Mouse (Mus musculus) CD8-positive naive resting alpha-beta T cell, adult 2 months (primary cell): ENCODE results near the gene Stk38.
"Not testable (repeated sequence)": the region's sequence is repeated elsewhere in the genome, so short reads cannot be mapped to it uniquely, and the experiment has no call there.

ENCODE experiments used
- DNase-seq, 2 experiments: peaks; one replicate each; pipeline ENCODE4 v3.0.0; 2022; ENCODE audit warnings: low read depth in 2 of 2, low spot score in 2 of 2

Gene Stk38

DNA sequence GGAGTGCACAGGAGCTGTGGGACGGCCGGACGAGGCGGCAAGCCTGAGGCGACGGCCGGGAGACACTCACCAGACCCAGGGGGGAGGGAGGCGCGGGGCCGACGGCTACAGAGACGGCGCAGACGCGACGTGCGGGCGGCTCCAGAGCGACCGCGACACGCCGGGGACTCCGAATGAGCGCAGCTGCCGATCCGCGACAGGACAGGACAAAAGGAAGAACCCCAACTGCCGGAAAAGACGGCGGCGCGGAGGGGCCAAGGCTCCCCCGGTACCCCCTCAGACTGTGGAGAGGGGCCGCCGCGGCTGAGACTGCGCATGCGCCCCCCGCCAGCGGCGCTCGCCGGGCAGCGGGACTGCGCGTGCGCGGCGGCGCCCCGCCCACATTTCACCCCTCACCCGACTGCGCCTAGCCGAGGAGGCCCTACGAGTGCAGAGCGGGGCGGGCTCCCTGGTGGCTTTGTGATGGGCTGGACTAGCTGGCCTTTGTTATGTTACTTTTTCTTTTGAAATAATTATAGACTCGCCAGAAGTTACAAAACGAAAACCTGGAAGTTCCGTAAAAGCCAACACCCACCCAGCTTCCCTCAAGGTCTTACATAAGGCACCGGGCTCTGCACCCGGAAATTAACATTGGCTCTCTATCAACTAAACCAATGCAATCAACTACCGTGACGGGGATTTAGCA is at the start of gene Stk38:
TSS of gene Stk38 (minus strand) at position 355 of the 685 bp plus-strand sequence.
- DNase-seq: peak; percentile 93 to 95

DNA sequence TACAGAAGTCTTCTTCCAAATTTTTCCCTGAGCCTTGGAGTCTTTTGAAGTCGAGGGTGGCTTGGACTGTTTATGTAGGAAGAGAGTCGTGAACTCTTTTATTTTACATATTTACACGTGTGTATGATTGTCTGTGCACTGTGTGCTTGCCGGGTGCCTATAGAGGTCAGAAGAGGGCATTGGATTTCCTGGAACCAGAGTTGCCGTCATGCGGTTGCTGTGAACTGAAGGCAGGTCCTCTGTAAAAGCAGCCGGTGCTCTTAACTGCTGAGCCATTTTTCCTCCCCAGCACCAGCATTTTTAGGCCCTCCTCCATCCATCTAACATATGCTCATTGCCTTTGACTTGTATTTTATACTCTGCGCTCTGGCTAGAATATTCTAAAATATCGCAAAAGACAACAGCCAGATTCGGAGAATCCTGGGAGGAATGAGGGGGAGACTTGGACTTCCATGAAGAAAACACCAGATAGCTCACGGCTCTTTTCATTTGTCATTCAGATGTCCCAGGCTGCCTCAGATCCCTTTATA is 49.6 kb upstream of the Stk38 start:
- DNase-seq: no peak

DNA sequence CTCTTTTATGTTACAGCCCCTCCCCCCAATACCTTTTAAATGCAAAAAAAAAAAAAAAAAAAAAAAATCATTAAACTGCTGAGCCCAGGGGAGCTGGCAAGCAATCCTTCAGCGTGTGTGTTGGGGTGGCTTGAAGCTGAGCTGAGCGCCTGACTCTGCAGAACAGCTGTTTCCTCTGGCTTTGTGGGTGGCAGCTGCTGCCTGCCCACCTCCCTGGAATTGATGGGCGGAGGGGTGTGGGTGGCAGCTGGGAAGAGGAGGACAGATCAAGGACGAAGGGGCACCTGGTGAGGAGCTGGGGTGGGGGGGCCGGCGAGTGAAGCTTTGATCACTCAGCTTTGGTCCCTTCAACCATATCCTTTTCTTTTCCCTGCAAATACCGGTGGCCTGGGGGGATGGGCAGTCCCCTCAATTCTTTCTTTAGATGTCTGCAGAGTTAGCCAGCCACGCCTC is 48.9 kb upstream of the Stk38 start:
- no peak for DNase-seq

DNA sequence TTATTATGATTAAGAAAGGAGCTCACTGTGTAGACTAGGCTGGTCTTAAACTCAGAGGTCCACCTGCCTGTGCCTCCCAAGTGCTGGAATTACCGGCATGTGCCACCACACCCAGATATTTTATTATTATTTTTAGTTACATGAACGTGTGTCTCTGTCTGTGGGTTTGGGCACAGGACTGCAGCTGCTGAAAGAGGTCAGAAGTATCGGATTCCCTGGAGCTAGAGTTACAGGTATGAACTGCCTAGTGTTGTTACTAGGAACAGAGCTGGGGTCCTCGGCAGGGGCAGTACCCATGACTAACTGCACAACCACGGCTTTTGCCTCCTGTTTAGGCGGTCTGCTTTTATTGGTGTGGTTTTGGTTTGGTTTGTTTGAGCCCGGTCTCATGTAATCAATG is 48.4 kb upstream of the Stk38 start:
- no peak for DNase-seq

DNA sequence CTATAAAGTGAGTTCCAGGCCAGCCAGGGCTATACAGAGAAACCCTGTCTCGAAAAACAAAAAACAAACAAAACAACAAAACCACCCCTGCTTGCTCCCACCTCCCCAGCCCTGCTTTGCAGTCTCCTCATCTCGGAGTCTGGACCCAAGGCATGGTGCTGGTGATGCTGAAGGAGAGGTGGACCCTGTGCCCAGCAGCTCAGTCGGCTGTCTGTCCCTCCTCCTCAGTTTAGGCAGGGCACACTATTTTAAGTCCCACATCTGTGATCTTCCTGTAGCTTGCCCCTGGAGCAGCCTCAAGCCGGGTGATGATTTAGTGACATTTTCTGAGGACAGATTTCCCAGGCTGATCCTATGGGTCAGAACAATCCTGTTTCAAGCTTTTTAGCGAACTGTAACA is 47.8 kb upstream of the Stk38 start:
- no peak for DNase-seq

DNA sequence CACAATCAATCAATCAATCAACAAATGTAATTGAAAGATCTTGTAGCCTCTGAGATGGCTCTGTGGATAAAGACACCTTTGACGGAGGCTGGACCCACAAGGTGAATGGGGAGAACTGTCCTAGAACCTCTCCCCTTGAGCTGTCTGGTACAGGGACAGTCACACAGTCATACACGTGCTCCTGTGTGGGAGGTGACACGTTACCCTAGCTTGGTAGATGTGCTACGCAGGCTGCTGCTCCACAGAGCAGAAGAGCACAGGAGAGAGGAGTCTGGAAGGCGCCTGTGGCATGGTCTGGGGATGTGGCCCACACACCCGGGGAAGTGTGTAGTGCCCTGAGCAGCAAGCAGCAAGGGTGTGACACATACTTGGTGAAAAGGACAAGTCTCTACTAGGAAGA is 46.6 kb upstream of the Stk38 start:
- DNase-seq: no peak

DNA sequence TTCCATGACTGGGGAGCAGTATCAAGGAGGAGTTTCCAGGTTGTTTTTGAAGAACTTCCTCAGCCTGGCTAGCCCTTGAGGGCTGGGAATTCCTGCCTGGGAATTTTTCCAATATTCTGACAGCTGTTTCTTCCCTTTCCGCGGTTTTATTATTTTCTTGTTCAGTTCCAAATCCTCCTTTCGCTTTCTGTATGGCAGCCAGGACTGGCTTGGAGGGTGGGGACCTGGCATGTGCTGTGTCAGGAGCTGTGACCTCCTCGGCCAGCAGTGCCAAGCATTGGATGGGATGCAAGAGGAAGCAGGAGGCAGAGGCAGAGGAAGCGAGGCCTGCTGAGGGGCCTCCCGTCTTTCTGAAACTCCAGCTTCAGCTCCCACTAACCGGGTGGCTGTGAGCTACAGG is 46.0 kb upstream of the Stk38 start:
- DNase-seq: no peak

DNA sequence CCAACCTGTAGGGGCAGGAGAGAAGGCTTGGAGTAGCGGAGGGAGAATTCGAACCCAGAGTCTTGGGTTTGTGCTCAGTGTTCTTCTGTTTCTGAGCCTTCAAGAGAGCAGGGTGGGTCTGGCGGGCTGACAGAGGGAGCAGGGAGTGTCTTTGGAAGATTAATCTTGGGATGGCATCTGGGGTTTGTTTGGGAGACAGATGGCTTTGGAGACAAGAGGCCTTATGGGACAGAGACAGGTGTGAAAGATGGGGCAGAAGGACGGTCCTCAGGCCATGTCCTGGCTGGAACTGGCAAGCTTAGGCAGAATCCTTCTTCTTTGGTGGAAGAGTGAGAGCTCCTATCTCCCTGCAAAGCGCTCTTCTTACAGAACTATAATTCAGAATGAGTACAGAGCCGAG is 45.3 kb upstream of the Stk38 start:
- DNase-seq: no peak

DNA sequence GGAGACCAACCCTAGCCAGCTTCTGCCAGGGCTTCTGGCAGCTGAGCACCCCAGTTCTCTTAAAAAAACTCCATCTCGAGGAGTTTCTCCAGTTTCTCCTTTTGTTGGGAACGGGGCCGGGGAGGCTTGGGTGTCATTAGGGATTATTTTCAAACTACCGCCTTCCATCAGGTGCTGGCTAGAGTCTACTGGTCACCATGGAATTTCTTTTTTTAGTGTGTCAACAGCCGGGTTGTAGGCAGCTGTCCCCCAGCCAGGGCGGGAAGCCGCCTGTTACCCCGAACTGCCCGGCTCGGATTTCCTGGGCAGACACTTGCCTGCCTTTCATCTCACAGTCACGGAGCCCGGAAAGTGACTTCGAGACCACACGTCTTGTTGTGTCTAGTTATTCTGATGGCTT is 43.0 kb upstream of the Stk38 start:
- no peak for DNase-seq

DNA sequence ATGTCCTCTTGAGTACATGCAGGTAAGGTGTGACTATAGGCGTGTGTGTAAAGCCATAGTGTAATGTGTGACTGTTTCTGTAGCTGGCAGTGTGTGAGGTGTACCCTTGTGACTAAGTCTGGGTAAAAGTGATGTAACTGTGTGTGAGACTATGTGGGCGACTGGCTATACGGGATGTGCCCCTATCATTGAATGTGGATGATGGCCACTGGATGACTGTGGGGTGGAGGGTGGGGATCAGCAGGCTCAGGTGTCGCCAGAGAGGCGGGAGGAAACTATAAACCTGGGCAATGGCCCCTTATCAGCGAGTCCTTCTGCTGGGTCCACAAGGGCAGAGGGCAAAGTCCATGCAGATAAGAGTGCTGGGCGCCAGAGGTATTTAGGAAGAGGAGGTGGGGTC is 42.1 kb upstream of the Stk38 start:
- no peak for DNase-seq

DNA sequence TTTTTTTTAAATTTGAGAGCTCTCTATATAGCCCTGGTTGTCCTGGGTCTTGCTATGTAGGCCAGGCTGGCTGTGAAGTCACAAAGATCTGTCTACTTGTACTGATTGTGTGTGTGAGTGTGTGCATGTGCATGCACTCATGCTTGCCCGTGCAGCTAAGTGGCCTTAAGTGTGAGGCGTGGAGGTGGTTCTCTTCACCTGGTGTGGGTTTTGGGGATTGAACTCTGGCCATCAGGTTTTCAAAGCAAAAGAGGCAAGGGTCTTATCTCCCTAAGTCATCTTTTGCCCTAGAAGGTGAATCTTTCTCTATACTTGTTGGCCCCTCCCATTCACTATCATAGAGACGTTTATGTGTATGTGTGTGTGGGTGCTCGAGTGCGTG is 41.7 kb upstream of the Stk38 start:
- DNase-seq: no peak

DNA sequence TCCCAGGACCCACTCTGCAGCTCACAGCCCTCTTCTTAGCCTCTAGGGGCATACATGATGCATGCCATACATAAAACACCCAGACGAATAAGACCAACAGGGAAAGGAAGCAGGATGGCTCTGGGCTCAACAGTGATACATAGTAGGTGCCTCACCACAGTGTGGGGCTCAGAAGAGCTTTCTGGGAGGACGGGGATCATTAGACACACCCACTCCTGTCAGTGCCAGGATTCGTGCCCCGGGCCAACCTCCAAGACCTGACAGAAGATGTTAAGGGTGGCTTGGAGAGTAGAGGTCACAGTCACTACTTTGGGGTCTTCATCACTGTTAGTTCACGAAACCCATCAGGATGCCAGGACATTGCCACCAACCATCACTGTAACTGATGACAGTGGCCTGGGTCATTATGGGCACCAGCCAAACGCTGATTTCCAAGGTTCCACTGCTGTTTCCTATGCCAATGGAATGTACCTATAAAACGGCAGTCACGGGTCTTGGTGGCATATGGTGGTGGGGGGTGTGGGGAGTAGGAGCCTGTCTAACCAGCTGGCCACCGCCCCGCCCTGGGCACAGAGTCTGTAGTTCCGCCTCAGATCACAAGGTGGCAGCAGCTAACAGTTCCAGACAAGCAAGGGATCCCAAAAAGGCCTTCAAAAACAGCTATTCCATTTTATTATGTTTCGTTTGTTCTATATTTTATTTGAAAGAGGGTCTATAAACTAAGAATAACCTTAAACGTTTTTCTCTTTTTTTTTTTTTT is 41.1 kb upstream of the Stk38 start:
- DNase-seq: peak; percentile 71 to 81

DNA sequence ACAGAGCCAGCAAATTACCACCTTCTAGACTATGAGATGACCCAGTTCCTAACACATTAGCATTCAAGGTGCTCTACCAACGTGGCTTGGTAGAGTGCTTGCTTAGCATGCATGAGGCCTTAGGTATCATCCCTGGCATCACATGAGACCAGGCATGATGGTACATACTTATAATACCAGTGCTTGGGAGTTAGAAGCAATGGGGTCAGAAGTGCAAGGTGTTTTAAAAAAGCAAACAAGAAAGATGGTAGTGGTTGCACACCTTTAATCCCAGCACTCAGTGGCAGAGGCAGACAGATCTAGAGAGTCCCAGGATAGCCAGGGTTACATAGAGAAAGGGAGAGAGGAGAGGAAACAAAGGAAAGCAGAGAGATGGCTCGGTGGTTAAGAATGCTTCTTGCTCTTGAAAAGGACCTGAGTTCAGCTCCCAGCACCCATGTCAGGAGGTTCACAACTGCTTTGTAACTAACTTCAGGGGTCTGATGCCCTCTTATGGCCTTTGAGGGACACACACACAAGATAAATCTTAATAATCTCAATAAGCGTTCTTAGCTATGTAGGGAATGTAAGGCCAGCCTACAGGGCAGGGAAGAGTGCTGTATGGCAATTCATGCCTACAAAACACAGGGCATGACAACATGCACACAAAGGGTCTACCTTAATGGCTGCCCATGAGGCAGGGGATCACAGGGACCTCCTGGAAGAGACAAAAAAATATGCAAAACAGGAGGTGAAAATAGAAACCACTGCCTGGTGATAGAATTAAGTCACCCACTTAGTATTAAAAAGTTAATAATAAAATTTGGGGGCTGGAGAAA is 40.1 kb upstream of the Stk38 start:
- DNase-seq: no peak

DNA sequence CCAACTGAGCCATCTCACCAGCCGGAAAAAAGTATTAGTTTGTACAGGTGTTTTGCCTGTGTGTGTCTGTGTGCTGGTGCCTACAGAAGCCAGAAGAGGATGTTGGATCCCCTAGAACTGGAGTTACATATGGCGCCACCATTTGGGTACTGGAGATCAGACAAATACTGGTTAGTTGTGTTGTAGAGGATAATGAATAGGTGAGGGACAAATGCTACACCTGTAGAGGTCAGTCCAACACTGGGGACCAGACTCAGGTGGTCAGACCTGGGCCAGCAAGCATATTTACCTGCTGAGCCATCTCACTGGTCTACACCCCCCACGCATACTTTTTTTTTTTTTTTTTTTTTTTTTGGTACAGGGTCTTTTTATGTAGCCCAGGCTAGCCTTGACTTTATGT is 39.1 kb upstream of the Stk38 start:
- no peak for DNase-seq

DNA sequence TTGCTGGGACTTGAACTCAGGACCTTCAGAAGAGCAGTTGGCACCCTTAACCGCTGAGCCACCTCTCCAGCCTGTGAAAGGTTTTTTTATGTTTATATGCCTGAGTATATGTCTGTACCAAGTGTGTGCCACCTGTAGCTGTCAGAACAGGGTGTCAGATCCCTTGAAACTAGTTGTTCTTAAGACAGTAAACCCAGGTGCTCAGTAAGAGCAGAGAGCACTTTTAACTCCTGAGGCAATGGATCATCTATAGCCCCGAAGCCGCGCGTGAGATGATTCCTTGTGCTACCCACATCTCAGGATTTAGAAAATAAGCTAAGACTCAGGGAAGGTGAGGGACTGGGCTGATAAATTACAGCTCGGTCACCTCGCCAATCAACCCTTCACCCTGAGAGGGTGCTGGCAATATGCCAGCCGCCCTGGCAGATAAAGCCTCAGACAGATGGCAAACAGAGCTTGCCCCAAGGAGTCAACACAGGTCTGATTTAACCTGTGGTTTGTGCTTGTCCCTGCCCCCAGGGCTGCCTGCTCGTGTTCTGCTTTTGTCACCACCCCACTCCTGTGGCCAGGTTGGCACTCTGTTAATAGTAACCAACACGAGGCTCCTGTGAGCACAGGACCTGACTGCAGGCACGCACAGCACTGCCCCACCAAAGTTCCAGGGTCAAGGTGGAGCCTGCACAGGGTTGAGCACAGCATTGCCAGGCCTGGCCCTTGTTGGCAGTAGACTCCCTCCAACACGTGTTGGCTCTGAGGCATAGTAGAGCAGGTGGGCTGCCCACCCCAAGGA is 38.1 kb upstream of the Stk38 start:
- no peak for DNase-seq

DNA sequence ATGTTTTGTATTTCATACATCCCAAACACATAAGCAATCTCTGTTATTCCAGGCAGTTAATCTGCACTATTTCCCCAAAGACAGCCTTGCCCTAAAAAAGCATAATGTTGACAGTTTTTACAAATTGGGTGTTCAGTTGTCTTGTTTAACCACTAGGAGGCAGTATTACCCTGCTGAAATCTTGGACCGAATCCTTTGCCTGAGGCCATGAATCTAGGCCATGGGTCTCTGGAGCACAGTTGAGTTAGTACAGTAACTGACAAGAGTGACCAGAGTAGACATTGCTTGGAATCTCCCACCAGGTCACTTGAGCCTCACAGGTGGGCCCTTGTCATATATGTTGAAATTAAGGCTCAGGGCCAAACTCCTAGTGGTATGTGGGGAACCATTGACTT is 37.1 kb upstream of the Stk38 start:
- DNase-seq: peak in 1 of 2 experiments; percentile 50

DNA sequence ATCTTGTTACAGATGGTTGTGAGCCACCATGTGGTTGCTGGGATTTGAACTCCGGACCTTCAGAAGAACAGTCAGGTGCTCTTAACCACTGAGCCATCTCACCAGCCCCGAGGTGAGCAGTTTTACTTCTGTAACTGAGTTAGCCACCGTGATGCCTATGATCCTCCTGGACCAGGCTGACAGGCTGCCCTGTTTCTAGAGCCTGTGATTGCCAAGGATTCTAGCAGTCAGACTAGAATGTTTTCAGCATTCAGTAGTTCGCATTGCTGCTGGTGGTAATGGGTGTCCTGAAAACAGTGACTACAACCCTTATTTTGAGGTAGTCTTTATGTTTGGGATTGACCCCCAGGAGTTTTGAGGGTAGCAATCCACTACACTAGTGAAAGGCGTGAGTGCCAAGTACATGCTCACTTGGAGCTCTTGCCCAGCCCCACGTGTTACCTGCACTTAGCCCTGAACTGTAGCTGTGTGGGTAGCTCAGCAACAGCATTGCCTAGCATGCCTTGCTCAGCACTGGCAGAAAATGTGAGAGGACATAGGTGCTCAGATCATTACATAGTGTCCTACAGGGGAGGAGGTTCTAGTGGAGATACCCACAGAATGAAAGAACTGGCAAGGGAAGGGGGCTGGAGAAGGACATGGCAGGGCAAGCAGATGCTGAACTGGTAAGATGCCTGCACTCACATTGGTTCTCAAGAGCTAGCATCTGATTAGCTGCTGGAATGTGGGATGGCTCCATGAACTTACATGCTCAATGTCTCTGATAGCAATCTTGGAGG is 36.5 kb upstream of the Stk38 start:
- DNase-seq: no peak

DNA sequence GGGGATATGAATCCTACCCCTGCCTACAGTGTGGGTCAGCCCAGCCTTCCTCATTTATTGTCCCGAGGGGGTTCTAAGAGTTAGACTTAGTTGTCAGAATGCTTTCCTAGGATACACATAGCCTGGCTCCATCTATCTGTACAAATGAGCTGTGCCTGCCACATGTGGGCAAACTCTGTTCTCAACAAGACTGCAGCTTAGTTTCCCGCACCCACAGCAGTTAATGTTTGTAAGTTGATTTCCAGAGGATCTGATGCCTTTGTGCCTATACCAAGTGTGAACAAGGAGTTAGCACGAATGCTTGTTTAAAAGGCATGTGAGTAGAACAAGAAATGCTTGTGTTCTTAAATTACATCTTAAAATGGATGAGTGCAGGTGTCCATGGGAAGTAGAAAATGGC is 35.8 kb upstream of the Stk38 start:
- DNase-seq: no peak

DNA sequence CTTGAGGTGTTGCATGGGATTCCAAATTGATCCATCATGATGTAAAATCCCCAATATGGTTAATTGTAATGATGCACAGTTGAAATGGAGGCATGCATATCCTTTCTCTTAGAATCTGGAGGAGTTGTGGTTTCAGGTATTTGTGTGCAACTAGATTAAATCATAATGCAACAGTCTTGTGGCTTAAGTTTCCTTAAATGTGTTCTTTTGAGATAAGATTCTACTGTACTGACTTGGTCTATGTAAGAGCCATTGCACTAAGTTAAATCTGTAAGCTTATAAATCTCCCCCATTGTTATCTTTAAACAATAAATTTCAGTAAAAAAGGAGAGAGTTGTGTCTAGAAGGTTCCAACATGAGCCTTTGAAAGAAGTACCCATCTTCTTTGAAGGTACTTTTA is 34.8 kb upstream of the Stk38 start:
- DNase-seq: no peak

DNA sequence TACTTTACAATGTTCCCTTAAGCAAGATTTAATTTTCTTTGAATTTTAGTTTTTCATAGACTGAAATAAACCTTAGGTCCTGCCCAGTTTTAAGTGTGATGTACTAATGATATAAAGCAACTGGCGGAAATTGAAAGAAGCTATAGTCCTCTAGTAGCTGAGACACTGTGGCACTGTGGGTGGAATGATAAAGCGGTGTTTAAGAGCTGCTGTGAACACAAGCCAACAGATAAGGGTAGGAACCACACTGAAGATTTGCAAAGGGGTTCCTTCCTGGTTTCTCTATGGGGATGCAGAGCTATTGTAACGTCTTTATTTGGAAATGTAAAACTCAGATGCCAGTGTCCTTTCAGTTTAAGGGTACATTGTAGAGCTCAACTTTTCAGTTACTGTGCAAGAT is 33.8 kb upstream of the Stk38 start:
- not testable (repeated sequence) for DNase-seq
